Mouse (Mus musculus) adrenal gland, adult 8-10 months (tissue): ENCODE measurements at regions not wholly inside any gene's neighbourhood (a gene's known extent, or its start where the extent isn't known, plus 50 kb on each side); places are given as distances from the start of the nearest gene placed in this dataset.

Source experiments
- DNase-seq: peaks from one replicate; pipeline ENCODE4 v3.0.0; 2022

DNA sequence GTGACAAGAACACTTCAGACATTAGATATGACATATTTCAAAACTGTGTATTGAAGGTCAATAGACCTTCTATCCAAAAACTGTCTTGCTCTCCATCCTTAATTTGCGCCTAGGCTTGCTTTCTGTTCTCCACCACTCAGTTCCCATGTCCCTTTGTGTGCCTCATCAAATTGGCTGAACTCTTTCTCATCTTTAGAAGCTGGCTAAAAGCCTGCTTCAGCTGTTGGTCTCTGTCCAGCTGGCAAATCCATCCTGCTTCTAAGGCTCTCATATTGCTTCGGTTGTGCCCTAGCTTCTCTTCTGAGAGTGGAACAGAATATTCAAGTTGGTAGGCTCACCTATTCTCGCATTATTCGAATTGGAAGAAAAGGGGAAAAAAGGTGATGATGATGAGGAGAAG lies 322.6 kb upstream of the Klf12 start:
- no peak for DNase-seq

DNA sequence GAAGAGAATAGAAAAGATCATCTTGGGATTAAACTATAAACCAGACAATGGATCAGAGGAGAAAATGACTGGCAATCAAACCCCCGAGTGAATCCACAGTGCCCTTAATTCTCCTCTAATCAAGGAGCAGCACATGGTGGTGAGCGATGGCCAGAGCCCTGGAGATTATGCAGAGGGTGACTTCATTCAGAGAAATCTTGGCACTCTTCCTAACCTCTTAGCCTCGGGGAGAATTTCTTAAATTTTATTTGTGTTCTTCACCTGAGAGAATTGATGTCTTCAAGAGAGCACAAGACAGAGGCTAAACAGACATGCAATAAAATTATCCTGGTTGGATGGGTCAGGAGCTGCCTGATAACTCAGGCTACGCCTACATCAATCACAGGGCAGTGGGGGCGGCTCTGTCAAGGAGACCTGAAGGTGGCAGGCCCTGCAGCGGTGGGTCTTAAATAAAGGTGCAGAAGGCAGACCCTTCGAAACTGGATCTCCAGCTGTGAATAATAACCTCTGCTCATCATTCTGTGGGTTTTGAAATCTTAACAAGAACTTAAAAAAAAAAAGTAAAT lies 316.5 kb upstream of the Klf12 start:
- DNase-seq = no peak

DNA sequence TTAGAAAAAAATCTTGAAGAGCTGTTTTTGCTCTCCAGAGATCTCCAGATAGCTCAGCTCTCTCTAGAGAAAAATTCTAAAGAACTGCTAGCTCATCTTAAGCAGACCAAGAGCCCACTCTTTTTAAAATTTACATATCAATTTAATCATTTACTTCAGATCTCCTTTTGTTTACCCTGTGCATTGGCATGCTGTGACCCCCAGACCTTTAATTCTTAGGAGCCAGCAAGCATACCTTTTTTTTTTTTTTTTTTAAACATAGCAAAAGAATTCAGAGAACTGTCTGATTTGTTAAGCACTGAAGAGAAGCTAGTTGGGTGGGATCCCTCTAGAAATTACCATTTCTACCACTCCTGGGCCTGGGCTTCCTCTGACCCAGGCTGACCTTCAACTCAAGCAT lies 285.5 kb upstream of the Klf12 start:
- DNase-seq = no peak

DNA sequence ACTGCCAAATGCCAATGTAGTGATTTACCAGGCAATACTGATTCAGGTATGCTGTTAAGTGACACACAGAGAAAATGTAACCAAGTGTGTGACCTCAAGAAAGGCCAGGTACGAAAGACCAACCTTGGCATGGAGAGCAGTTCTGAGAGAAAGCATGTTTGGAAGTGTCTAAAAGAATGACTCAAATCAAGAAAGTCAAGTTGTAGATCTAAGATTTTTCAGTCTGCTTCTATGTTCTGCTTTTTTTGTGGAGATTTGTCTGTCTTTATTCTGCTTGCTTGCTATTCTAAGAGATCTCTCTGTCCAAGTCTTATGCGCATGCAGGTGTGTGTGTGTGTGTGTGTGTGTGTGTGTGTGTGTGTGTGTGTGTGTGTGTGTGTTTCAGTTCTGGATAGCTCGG lies 277.4 kb upstream of the Klf12 start:
- DNase-seq = no peak

DNA sequence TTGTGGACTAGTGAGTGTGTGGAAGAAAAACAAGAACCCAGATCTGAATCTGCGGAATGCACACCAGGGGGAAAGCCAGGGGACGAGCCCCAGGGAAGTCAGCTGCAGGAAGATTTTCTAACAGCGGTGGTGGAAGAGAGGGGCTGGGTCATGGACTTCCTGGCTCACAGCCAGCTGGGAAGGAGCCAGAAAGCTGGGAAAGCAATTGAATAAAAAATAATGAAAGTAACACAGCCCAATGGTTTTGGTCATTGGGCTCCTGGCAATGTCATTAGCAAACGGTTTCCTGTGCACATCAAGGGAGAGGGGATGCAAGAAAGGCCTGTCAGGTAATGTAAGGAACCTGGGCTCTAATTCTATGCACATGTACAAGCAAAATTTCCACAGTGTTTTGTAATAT lies 273.9 kb upstream of the Klf12 start:
- no peak for DNase-seq

DNA sequence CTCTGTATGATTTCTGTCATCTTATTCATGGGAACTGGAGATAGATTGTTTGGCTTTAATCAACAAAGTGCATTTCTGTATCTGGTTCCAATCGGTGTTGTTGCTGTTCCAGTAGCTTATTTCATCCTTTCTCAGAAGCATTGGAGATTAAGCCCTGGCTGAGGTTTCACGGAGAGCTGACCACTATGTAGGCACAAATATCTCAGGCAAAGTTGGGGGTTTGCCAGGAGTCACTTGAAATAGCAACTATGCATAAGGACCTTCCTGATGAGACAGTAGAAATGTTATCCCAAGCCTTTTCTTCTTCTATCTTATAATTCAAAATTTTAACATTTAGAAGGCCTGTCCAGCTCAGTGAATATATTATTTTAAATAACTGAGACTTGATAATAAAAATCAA lies 268.0 kb upstream of the Klf12 start:
- DNase-seq = no peak

DNA sequence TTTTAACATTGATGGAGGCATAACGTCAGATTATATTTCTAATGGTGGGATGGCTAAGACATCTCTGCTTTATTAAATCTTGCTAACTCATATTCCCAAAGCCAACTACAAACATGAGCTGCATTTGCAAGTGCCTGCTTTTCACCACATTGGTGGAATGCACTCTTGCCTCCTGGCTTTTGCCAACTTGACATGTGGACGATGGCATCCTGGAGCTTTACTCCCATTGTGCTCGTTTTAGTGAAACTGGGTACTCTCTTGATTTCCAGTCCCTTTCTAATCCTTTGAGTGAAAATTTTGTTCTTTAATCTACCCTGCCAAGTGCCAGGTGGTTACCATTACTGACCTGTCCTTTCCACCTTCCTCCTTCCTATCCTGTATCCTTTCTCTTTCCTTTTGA lies 265.8 kb upstream of the Klf12 start:
- no peak for DNase-seq

DNA sequence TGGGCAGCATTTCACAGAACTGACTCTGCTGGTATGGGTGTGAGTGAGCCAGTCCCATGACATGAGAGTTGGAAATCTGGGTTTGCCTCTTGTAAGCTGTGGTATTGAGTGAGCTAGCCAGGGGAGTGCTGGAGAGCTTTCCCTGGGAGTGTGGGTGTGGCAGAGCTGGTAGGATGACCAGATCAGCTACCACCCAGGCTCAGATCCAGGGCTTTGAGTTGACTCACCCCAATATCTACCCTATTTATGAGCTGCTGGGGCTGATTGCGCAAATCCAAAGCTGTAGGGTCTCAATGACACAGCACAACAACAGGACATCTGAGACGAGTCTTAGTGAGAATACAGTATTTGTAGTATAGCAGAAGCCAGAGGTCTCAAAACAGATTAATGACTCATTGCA lies 245.7 kb upstream of the Klf12 start:
- no peak for DNase-seq

DNA sequence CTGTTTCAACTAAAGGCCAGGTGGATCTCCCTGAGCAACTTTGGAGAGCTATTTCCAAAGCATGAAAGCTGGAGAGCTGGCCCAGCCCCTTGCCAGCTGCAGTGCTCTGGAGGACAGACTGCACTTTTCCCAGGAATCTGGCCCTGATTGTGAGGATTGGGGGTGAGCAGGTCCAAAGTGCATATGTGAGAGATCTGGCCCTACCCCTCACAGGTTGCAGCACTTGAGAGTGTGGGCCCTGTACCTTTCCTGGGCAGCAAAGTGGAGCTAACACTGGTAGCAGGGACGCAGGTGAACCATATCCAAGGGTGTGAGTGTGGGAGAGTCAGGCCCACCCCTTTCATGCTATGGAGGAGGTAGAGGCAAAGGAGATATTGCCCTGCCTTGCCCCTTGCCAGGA lies 245.3 kb upstream of the Klf12 start:
- no peak for DNase-seq

DNA sequence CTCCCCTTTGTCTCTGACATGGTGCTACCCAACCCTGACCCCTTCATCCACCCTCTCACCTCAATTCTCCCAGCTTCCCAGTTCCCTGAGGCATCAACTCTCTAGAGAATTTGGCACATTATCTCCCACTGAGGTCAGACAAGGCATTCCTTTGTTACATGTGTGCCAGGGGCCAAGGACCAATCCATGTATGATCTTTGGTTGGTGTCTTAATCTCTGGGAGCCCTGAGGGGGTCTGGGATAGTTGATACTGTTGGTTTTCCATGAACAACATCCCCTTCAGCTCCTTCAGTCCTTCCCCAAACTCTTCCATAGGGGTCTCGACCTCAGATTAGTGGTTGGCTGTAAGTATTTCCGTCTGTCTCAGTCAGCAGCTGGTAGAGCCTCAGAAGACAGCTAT lies 224.9 kb upstream of the Klf12 start:
- DNase-seq = no peak

DNA sequence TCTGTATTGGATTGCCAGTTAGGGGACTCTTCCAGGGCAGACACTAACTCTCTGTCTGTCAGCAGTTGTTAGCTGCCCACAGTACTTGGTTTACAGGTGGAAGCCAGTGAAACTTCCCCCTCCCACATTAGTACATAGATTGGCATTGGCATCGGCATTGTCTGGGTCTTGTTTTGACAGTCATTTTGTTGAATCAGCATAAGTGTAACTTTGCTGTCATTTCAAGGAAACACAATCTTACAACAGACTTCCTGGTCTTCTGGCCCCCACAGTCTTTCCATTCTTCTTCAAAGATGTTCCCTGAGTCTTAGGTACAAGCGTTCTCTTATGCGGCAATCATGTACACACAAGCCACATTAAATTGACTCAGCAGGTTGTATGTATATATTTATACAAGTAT lies 223.6 kb upstream of the Klf12 start:
- DNase-seq = no peak

DNA sequence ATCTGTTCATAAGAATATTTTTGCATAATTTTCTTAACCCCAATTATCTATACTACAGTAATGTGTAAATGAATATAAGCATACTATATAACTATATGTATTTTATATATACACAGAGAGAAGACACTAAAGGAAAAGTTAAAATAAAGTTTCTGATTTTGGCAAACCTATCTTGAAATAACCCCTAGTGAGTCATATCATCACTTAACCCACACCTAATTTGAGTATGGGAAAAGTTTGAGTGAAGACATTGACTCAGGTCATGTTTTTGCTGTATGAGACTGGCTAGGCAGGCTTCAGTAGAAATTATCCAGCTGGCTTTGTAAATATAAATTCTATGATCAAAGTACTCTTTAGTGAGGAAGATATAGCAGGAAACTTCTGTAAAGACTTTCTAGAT lies 223.1 kb upstream of the Klf12 start:
- DNase-seq = no peak

DNA sequence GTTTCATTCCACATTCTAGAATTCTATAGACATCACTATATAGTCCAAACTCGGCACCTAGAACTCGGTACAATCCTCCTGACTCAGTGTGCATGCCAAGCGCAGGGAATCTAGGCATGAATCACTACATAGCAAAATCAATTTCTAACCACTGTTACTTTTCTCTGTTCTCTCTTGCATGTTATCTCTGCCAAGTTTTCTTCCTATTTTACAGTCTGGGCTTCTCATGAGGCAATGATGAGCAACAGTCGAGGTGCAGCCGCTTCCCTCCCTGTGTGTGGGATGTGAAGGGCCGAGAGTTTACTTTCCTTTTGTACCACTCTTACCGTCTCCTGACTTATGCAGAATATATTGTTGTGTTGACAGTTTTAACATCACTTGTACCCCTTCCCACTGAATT lies 204.4 kb upstream of the Klf12 start:
- no peak for DNase-seq

DNA sequence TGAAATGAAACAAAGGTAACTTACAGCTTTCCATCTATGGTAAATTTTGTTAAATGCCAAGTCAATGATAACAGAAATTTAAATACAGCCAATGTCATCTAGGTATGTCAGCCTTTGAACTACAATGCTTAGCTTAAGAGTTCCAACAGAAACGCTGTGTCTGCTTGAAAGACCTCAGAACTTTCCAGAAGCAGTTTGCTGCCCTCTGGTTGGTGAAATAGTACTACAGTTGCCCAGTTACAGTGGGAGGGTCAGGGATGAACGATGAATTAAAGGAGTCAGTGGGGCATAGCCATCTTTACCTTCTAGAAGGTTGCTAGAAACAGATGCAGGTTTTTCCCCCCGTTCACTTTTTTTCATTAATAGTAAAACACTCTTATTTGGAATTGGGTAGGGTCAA lies 201.0 kb upstream of the Klf12 start:
- no peak for DNase-seq

DNA sequence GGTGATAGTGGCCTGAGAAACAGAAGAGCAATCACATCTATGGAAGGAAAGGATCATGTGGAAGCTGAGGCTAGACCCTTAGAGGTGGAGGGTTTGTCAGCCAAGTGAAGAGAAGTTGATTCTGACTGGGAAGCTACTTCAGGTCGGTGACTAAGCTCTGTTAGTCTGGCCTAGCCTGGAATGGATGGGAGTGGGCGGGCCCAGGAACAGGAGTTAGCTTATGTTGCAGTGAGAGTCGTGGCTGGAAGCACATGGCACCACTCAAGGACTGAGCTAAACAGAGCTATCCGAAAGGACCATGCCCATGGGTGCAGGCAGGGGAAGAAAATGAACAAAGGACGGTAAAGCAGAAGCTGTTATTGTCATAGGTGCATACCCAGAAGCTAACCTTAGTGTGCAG lies 199.6 kb upstream of the Klf12 start:
- DNase-seq = no peak

DNA sequence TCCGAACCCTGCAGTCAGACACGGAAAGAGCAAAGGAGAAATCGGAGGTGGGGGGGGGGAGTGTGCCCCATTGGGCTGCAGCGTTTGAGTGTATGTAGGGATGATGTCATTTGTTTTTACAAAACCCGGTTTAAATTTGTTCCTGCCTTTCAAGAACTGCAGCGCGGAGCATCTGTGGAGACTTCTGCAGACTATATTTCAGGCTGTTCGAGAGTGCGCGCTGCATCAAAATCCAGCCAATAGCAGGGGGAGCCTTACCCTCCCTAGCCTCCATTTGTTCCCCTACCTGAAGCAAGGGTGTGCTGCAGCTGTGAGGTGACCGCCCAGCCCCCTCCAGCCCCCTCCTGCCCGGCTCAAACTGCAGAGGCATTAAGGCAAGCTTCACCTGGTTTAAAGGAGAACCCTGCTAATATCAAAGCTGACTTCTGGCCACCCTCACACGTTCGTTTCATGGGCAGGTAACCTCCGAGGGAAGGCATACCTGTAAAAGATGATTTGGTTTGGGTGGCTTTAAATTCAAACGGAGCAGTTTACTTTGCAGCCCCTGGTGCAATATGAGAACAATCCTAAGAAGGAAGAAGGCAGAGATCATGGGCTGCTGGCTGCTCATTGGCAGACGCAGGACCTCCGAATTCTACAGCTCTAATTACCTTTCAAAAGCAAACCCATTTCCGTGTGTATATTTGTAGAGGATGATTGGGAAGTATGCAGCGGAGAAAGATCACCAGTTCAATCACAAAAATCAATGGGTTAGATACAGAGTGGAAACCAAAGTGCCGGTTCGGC lies 193.3 kb upstream of the Klf12 start:
- no peak for DNase-seq

DNA sequence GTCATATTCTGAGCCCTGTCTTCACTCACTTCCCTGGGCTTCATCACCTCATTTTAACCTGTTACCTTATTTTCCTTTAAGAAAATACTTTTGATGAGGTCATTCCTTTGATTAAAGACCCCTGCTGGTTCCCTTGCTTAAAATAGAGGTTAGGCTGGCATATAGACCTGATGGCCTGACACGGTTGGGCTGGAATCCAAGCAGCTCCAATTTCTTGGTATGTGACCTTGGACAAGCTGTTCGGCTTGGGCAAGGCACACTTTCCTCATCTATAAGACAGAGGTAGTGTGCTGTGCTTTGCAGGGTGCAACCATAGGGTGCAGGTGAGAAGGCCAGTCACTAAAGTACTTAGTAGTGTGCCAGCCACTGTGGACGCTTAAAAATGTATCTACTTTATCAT lies 183.8 kb upstream of the Klf12 start:
- DNase-seq = no peak

DNA sequence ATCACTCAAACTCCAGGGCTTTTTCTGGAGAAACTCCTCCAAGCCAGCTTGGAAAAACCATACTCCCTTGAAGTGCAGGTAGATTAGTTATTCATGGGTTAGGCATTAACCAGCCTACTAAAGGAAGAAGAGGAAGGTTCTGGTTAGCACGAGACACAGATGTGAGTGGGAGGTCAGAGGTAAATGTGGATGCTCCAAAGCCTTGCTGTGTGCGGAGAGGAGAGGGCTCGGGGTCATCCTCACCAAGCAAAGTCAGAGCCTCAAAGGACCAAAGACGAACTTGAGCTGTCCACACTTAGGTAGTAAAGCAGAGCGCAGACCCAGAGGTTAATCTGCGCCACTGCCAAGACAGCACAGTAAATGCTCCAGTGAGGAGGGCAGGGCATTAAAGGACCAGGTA lies 177.8 kb upstream of the Klf12 start:
- no peak for DNase-seq

DNA sequence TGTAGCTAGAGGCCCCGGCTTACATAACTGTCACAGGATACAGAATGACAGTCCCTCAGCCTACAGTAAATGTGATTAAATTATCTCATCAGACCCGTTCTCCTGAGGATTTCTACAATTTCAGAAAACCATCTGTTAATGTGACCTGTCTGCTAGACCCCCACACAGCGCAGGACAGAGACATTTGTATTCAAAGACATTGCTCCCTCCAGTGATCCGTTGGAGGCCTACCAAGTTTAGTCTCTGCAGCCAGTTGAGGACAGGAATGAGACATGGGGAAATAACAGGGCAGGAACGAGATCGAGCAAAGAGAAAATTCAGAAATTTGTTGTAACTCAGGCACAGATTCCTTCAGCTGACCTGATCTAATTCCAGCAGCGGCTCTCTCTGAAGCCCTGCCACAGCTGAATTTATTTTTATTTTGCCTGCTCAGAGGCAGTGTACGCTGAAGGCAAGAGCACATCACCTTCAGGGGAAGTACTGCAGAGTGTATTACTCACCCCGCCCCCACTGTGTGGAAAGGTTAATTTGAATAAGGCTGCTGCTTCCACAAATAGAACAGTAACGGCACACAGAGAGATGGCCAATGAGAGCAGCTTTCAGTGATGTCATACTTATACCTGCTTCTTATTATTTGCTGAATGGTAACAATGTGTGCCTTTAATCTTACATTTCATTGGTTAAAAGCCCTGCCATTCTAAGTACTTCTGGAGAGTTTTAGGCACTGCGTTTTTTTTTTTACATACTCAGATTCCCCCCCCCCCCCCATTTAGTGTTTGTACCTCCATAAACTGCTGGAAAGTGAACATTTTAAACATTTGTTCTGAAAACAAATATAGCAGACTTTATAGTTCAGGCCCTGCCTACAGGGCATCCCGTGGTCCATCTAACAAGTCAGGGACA lies 176.9 kb upstream of the Klf12 start:
- DNase-seq = no peak

DNA sequence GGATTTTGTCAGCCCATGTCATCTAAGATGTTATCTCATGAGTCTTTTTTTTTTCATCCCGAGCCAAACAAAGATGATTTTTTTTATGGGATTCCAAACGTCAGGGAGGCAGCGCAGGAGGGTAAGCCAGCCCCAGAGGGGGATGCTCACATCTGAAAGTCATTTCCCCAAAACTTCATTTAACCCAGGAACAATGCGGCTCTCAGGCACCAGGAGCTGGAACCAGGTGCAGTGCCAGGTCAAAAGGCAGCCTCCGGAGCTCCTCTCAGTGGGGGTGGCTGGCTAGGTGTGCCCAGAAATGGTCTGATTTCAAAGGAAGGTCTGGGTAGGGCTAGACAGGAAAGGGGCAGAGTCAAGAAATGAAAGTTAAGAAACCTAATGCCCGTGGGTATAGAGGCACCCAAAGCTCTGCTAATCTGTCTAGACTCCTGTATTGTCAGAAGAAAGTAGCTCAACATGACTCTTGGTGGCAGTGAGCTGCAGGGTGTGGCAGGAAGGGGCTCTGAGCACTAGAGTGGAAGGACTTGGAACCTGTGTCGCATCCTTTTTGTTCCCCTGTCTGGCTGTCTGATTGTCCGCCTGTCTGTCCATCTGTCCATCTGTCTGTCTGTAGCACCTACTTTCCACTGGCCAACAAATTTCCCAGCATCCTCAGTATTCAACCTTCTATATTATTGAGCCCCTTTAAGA lies 175.3 kb upstream of the Klf12 start:
- no peak for DNase-seq

DNA sequence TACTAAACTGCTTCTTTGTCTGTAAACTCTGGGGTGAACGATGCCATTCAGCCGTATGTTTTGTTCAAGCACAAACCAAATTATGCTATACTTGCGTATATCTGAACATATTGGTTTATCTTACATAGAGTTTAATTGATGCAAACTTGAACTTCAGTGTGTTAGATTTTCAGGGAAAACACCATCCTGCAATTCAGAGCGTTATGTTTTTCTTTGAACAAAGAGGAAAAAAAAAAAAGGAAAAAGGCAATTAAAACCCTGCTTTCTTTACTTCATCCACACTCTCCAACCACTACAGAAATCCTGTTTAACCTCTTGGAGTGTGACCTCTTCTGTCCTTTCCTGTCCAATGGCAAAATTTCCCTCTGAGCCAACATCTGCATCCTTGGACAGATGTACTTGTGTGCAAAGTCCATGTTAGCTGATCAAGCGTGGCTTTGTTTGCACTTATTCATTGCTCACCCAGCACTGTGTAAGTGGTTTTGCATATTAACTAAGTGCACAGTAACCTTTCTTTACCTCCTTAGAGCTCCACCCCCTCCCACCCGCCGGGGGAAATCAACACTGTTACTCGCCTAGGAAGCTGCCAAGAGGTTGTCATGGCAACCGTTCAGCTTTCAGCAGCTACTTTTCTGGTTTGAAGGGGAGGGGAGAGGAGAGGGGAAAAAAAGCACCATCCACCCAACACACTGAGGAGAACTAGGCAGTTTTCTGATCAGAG lies 174.4 kb upstream of the Klf12 start:
- peak; percentile 19 for DNase-seq
